Mouse (Mus musculus): ENCODE measurements around the gene Fam71e2.

Gene Fam71e2

DNA sequence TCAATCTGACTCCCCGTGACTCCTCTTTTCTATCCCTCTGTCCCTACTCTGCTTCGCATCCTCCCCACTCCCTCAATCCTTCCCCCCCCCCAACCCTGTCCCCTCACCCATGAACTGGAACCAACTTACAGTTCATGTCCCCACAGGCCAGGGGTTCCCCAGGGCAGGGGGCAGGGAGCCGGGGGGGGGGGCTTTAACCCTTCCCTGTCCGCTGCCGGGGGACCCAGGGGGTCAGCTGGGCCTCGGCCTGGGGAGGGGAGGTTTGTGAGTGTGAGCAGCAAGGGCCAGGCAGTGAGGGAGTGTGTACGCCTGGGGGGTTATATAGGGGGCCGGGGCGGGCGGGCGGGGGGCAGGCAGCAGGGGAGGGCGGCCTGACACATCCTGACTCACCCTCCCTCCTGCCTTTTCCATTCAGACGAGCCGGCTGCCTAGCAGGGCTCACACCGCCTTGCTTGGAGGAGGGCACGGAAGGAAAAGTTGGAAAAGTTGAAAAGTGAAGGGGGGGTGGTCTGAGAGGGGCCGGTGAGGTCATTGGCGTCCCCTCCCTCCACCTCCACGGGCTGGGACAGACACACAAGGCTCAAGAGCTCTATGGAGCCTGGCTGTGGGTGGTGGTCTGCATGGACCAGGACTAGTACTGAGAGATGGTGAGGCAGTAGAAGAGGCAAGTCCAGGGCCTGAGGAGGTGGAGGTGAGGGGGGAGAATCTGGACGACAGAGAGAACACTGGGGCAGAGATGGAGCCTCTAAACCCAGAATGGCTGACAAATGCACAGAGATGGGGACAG, 6.9 kb upstream of the Fam71e2 start:
- no peak for DNase-seq

GRCm38 (mm10) chr7:4776861-4777830, 6.0 kb upstream of the Fam71e2 start:
- DNase-seq, result no peak

DNA sequence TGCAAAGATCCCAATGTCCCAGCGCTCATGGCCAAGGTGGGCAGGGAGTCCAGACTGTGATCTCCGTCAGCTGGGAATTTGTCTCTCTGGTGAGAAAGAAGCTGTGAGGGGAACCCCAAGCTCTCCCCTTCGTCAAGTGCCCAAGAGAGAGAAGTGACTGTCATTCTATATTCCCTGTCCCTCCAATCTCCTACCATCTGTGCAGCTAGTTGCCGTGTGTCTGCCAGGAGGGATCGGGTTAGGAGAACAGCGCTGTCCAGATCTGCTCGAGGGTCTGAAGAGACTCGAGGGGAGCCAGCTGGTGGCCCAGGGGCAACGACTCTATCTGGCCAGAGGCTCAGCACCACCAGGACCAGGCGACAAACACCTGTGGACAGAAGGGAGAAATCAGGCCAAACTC, 5.0 kb upstream of the Fam71e2 start:
- no peak for DNase-seq

- no peak for DNase-seq
Observed at GRCm38 (mm10) chr7:4764946-4765710, 6.0 kb downstream of the Fam71e2 start.

DNA sequence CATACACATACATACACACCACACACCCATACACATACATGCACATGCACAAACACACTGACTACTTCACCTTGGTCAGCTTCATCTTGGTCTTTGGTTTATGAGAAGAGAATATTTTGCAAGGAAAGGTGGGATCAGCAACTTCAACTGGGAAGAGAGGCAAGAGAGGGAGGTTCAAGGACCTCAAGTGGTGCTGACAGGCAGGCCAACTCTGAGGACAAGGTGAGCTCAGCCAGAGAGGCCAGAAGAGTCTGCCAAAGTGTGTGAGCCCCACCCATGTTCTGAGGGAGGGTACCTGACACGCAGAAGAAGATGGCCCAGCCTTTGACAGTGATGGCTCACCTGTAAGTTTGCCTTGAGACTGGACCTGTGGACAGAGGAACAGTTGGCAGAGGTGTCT, 11.4 kb downstream of the Fam71e2 start:
- DNase-seq, result no peak

- DNase-seq, result peak; percentile 42
Observed at GRCm38 (mm10) chr7:4752821-4753570, 18.1 kb downstream of the Fam71e2 start, which contains the start of gene Cox6b2. Gene Cox6b2, minus strand, starts transcription at chr7:4753094.

DNA sequence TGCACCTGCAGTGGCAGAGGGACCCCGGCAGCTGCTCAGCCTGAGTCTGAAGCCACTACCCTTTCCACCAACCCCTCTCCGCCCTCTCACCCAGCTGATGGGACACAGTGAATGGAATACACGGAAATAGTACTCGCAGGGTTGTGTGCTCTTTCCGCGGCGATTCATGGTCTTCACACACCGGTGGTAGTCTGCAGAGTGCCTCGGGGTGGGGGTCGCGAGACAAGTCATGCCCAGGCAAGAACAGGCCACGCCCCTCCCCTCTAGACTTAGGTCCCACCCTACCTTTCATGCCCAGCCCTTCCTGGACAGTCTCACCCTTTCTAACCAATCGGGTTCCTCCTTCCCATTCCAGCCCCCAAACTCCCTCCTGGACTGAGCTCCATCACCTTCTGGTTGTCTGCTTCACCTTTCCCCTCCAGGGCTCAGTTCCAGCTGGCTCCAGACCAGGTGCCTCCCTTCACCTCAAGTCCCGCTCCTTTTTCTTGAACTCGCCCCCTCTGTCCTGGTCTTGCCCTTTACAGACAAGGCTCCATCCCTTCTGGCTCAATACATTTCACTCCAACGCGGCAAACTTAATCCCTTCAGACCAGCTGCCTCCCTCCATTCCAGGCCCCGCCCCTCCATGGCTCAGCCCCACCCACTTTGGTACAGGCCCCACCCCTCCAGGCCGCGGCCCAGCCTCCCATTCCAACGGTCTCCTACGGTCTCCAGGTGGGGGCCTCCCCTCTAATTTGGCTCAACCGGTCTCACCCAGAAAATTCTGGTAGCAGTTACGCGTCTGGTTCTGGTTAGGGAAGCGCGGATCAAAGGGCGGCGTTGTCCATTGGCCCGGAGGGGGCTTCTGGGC, 18.9 kb downstream of the Fam71e2 start:
- no peak for DNase-seq

GRCm38 (mm10) chr7:4749169-4749568, 21.9 kb downstream of the Fam71e2 start:
- DNase-seq, result no peak

DNA sequence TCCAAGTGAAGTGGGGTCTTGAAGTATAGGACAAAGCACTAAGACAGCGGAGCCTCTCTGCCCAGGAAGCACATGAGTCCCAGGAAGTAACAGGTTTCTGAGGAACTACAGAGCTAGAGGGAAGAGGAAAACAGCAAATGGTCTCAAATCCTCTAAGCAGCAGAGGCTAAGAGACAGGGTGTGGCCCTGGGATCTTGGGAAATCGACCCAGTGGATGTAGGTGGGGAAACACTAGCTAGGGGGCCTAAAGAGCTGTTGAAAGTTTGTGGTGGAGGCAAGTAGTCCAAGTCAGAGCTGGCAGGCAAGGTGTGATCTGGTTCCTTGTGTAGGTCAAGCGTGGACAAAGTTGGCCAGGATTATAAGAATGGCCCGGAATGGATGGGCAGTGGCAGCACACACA, 22.8 kb downstream of the Fam71e2 start:
- DNase-seq, result no peak

- no peak for DNase-seq
Observed at GRCm38 (mm10) chr7:4747156-4747899, 23.8 kb downstream of the Fam71e2 start.

GRCm38 (mm10) chr7:4746326-4746980, 24.6 kb downstream of the Fam71e2 start:
- DNase-seq, result no peak

DNA sequence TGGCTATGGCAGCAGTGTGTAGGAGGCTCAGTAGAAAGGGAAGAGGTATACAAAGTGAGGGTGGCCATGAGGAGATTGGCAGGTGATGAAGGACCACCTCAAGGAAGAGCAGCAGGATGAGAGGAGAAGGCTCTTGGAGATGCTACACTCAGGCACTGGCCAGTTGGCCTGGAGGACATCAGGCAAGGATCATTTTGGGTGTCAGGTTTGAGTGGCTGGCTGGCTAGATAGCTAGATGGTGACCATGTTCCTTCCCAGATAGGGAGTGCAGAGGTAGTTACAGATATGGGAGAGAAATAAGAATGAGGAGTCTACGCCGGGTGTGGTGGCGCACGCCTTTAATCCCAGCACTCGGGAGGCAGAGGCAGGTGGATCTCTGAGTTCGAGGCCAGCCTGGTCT, 26.2 kb downstream of the Fam71e2 start:
- no peak for DNase-seq

- no peak for DNase-seq
Observed at GRCm38 (mm10) chr7:4743354-4743753, 27.7 kb downstream of the Fam71e2 start.

DNA sequence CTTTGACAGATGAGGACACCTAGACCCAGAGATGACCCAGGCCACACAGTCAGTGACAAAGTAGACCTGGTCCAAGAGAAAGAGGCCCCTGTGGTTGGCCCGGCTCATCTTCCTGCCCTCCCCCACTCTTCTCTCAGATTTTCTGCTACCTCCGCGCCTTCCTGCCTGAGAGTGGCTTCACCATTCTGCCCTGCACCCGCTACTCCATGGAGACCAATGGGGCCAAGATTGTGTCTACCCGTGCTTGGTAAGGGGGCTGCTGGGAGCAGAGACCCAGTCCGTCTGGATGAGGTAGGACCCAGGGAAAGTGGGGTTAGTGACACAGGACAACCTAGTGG, 28.7 kb downstream of the Fam71e2 start:
- no peak for DNase-seq

DNA sequence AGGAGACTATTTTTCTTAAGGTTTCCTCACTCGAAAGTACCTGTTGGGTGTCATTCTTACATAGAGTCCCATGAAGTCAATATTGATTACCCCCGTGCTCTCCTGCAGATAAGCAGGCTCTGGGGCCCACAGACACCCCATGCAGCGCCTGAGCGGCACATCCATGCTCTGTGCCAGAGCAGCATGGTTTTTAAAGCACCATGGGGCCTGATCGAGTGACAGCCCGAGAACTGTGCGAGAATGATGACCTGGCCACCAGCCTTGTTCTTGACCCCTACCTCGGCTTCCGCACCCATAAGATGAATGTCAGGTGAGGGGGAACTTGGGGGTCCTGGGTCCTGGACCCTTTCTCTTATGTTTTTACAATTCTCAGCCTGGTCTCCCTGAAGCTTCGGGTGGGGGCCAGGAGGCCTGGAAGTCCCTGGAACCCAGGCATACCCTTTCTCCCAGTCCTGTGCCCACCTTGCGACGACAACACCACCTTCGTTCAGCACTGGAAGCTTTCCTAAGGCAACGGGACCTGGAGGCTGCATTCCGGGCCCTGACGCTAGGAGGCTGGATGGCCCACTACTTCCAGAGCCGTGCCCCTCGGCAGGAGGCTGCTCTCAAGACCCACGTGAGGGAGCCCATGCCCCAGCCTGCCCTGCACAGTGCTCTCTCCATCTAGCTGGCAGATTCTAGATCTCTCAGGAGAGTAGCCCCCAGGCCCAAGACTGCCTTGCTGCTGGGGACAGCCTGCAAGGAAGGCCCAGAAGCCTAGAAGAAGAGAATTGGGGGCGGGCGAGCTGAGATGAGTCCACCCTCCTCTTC, 29.2 kb downstream of the Fam71e2 start:
- DNase-seq, result no peak

- peak; percentile 24 for DNase-seq
Observed at GRCm38 (mm10) chr7:4741151-4741550, 30.0 kb downstream of the Fam71e2 start.

GRCm38 (mm10) chr7:4740309-4740727, 30.8 kb downstream of the Fam71e2 start:
- no peak for DNase-seq

DNA sequence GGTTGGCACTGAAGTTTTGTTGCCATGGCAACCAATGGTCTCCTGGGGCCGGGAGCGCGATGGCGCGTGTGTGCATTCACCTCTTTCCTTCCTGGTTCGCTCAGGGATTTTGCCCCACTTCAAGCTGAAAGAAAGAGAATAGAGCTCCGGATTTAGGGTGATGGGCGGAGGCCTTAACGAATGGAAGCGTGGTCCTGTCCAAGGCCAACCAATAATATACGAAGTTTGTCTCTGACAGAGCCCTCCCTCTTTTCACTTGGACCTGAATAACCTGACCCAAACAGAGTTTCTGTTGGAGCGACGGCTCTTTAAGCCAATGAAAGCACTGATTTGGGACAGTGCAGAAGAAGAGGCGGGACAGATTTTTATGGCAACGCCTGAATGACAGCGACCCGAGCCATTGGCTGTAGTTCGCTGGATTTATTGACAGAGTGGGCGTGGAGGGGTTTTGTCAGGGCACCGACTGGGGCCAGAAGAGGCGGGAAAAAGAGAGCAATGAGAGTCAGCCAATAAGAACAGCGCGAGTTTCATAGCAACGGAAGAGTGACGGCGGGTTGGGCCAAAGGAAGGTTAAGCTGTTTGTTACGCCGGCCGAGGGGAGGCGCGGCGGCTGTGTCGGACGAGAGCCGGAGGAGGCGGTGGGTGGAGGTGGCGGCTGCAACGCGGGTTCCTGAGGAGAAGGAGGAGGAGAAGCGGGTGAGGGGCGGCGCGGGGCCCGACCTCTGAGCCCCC, 31.4 kb downstream of the Fam71e2 start, which contains the start of gene Kmt5c:
Gene Kmt5c, plus strand, starts transcription at position 572 of the 732 bp plus-strand sequence.
- DNase-seq, result peak; percentile 100

All from right cerebral cortex, adult 18-20 months (tissue).